Mouse (Mus musculus) small intestine, adult 2 months (tissue): ENCODE results near the gene Olfr1367.

Source experiments
- CTCF ChIP-seq: fragments of 200-500 bp; IDR thresholded peaks from 2 replicates; pipeline ENCODE4 v1.5.1; 2012; ENCODE audit warnings: low read depth, mild to moderate bottlenecking, control low read depth, inconsistent platforms, low read length, moderate library complexity, mixed read lengths; ENCODE audit not compliant: insufficient replicate concordance, insufficient read length; ENCODE audit errors: extremely low read depth
- POLR2A ChIP-seq: fragments of 200-500 bp; IDR thresholded peaks from 2 replicates; pipeline ENCODE4 v1.6.1; 2012; ENCODE audit warnings: low read depth, mild to moderate bottlenecking, control low read depth, inconsistent platforms, low read length, moderate library complexity

DNA sequence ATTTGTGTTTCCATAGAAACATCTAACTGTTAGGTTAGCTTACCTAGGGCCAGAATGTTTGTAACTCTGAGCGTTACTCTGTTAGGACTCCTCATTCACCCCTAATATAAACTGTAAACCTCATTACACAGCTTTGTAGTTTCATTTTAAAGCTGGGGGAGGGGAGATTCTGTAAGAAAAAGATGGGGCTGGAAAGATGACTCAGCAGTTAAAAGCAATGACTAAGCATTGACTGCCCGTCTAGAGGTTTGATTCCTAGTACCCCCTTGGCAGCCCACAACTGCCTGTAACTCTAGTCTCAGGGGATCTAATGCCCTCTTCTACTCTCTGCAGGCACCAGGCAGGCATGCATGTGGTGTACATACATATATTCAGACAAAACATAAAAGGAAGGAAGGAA lies 36.9 kb upstream of the Olfr1367 start:
- TF ChIP-seq POLR2A: no peak
- no peak for TF ChIP-seq CTCF
